Mouse (Mus musculus): ENCODE results near the gene Plxnb3. TPM values are rescaled to one million over a fixed set of nuclear protein-coding genes. Genes with fewer than 3 reads are reported as not detected.

Gene Plxnb3
- polyA plus RNA-seq, 1 experiment from 2014 or later, result 0.22 TPM

- Histone ChIP-seq H3K4me1 (replicated peaks; ENCODE audit: control insufficient read depth, insufficient read depth, low read length) (no peaks in the 10 kb centered on the region), H3K36me3 (ENCODE audit: control insufficient read depth, insufficient read depth) (peaks cover 2% of the 10 kb centered on the region; the same call in 1 of the 2 replicates), H3K9me3 (ENCODE audit: control insufficient read depth, low read length) (no peaks in the 10 kb centered on the region), H3K27me3 (replicated peaks; ENCODE audit: control insufficient read depth, insufficient read depth, low read length) (no peaks in the 10 kb centered on the region), H3K4me3 (replicated peaks; ENCODE audit: low read length) (no peak overlapping the region), H3K4me2 (ENCODE audit: low read length) (no peak overlapping the region), H3K9ac (replicated peaks; ENCODE audit: low read depth, low read length) (no peak overlapping the region), H3K27ac (ENCODE audit: low read length) (no peak overlapping the region)
- 69% methylated on average over 10 of the region's 10 CpGs for WGBS
- no peak; the same call in none of the 2 replicates for ATAC-seq
Measured at GRCm38 (mm10) chrX:73774802-73775483, 18.1 kb downstream of the Plxnb3 start.

GRCm38 (mm10) chrX:73782227-73782626 is 25.3 kb downstream of the Plxnb3 start:
- no peak for ATAC-seq
- H3K4me3 ChIP-seq (replicated peaks; ENCODE audit: low read length), result no peak overlapping the region
- no peak overlapping the region for H3K9ac ChIP-seq (replicated peaks; ENCODE audit: low read depth, low read length)
- no peaks in the 10 kb centered on the region for H3K27me3 ChIP-seq (replicated peaks; ENCODE audit: control insufficient read depth, insufficient read depth, low read length)
- peaks cover 4% of the 10 kb centered on the region; the same call in 1 of the 2 replicates for H3K36me3 ChIP-seq (ENCODE audit: control insufficient read depth, insufficient read depth)
- WGBS, result 85% methylated on average over 3 of the region's 3 CpGs
- H3K27ac ChIP-seq (ENCODE audit: low read length), result no peak overlapping the region
- no peak overlapping the region for H3K4me2 ChIP-seq (ENCODE audit: low read length)
- H3K4me1 ChIP-seq (replicated peaks; ENCODE audit: control insufficient read depth, insufficient read depth, low read length), result peaks cover 8% of the 10 kb centered on the region
- H3K9me3 ChIP-seq (ENCODE audit: control insufficient read depth, low read length), result no peaks in the 10 kb centered on the region

- Histone ChIP-seq H3K36me3 (ENCODE audit: control insufficient read depth, insufficient read depth) (no peaks in the 10 kb centered on the region), H3K27me3 (replicated peaks; ENCODE audit: control insufficient read depth, insufficient read depth, low read length) (no peaks in the 10 kb centered on the region), H3K4me2 (ENCODE audit: low read length) (peak overlapping the region; percentile 67), H3K27ac (ENCODE audit: low read length) (no peak overlapping the region; the same call in 1 of the 2 replicates), H3K9me3 (ENCODE audit: control insufficient read depth, low read length) (no peaks in the 10 kb centered on the region), H3K4me3 (replicated peaks; ENCODE audit: low read length) (peak overlapping the region; percentile 65), H3K4me1 (replicated peaks; ENCODE audit: control insufficient read depth, insufficient read depth, low read length) (peaks cover 21% of the 10 kb centered on the region), H3K9ac (replicated peaks; ENCODE audit: low read depth, low read length) (peak overlapping the region; percentile 69)
- no peak for ATAC-seq
Measured at GRCm38 (mm10) chrX:73785666-73786065, 28.8 kb downstream of the Plxnb3 start.

- no peaks in the 10 kb centered on the region for H3K27me3 ChIP-seq (replicated peaks; ENCODE audit: control insufficient read depth, insufficient read depth, low read length)
- peak within 1 kb of the TSS; percentile 77 for H3K9ac ChIP-seq (replicated peaks; ENCODE audit: low read depth, low read length)
- H3K4me2 ChIP-seq (ENCODE audit: low read length), result peak within 1 kb of the TSS; percentile 67
- no peaks in the 10 kb centered on the region for H3K9me3 ChIP-seq (ENCODE audit: control insufficient read depth, low read length)
- peak within 1 kb of the TSS; percentile 65 for H3K4me3 ChIP-seq (replicated peaks; ENCODE audit: low read length)
- ATAC-seq, result peak; percentile 98
- no peaks in the 10 kb centered on the region for H3K36me3 ChIP-seq (ENCODE audit: control insufficient read depth, insufficient read depth)
- H3K27ac ChIP-seq (ENCODE audit: low read length), result peak within 1 kb of the TSS; percentile 88
- WGBS, result 24% methylated on average over 40 of the region's 52 CpGs
- H3K4me1 ChIP-seq (replicated peaks; ENCODE audit: control insufficient read depth, insufficient read depth, low read length), result peaks cover 21% of the 10 kb centered on the region
Measured at GRCm38 (mm10) chrX:73786364-73787224, 29.7 kb downstream of the Plxnb3 start, which contains the start of the genes Idh3g and Ssr4. Gene Idh3g (minus strand): TSS chrX:73786897. Gene Ssr4 (plus strand): TSS chrX:73787028.

- Histone ChIP-seq H3K27me3 (replicated peaks; ENCODE audit: control insufficient read depth, insufficient read depth, low read length) (no peaks in the 10 kb centered on the region), H3K27ac (ENCODE audit: low read length) (peak overlapping the region; percentile 88), H3K9me3 (ENCODE audit: control insufficient read depth, low read length) (no peaks in the 10 kb centered on the region), H3K9ac (replicated peaks; ENCODE audit: low read depth, low read length) (peak overlapping the region; percentile 77), H3K4me3 (replicated peaks; ENCODE audit: low read length) (peak overlapping the region; percentile 65), H3K4me1 (replicated peaks; ENCODE audit: control insufficient read depth, insufficient read depth, low read length) (peaks cover 21% of the 10 kb centered on the region), H3K36me3 (ENCODE audit: control insufficient read depth, insufficient read depth) (no peaks in the 10 kb centered on the region), H3K4me2 (ENCODE audit: low read length) (peak overlapping the region; percentile 61)
- peak; percentile 35 for ATAC-seq
- WGBS, result 22% methylated on average over 21 of the region's 22 CpGs
Measured at GRCm38 (mm10) chrX:73787225-73787558, 30.3 kb downstream of the Plxnb3 start.

- Histone ChIP-seq H3K4me2 (ENCODE audit: low read length) (no peak overlapping the region; the same call in 1 of the 2 replicates), H3K27me3 (replicated peaks; ENCODE audit: control insufficient read depth, insufficient read depth, low read length) (no peaks in the 10 kb centered on the region), H3K4me1 (replicated peaks; ENCODE audit: control insufficient read depth, insufficient read depth, low read length) (peaks cover 21% of the 10 kb centered on the region), H3K4me3 (replicated peaks; ENCODE audit: low read length) (no peak overlapping the region), H3K27ac (ENCODE audit: low read length) (no peak overlapping the region), H3K36me3 (ENCODE audit: control insufficient read depth, insufficient read depth) (no peaks in the 10 kb centered on the region), H3K9me3 (ENCODE audit: control insufficient read depth, low read length) (no peaks in the 10 kb centered on the region), H3K9ac (replicated peaks; ENCODE audit: low read depth, low read length) (no peak overlapping the region)
- WGBS, result 88% methylated on average over 1 of the region's 1 CpGs
- no peak for ATAC-seq
Measured at GRCm38 (mm10) chrX:73788501-73788900, 31.6 kb downstream of the Plxnb3 start.

- Histone ChIP-seq H3K4me3 (replicated peaks; ENCODE audit: low read length) (no peak overlapping the region), H3K4me1 (replicated peaks; ENCODE audit: control insufficient read depth, insufficient read depth, low read length) (peaks cover 9% of the 10 kb centered on the region), H3K9ac (replicated peaks; ENCODE audit: low read depth, low read length) (no peak overlapping the region), H3K36me3 (ENCODE audit: control insufficient read depth, insufficient read depth) (no peaks in the 10 kb centered on the region), H3K27ac (ENCODE audit: low read length) (no peak overlapping the region), H3K4me2 (ENCODE audit: low read length) (no peak overlapping the region), H3K9me3 (ENCODE audit: control insufficient read depth, low read length) (no peaks in the 10 kb centered on the region), H3K27me3 (replicated peaks; ENCODE audit: control insufficient read depth, insufficient read depth, low read length) (no peaks in the 10 kb centered on the region)
- ATAC-seq, result no peak
Measured at GRCm38 (mm10) chrX:73793039-73793438, 36.1 kb downstream of the Plxnb3 start.

- ATAC-seq, result no peak
- WGBS, result 25% methylated on average over 1 of the region's 1 CpGs
Measured at GRCm38 (mm10) chrX:73793505-73793904, 36.6 kb downstream of the Plxnb3 start.

GRCm38 (mm10) chrX:73797511-73797910 is 40.6 kb downstream of the Plxnb3 start:
- Histone ChIP-seq H3K9me3 (ENCODE audit: control insufficient read depth, low read length) (no peaks in the 10 kb centered on the region), H3K4me2 (ENCODE audit: low read length) (no peak overlapping the region), H3K27me3 (replicated peaks; ENCODE audit: control insufficient read depth, insufficient read depth, low read length) (no peaks in the 10 kb centered on the region), H3K27ac (ENCODE audit: low read length) (no peak overlapping the region), H3K9ac (replicated peaks; ENCODE audit: low read depth, low read length) (no peak overlapping the region), H3K4me3 (replicated peaks; ENCODE audit: low read length) (no peak overlapping the region), H3K4me1 (replicated peaks; ENCODE audit: control insufficient read depth, insufficient read depth, low read length) (no peaks in the 10 kb centered on the region), H3K36me3 (ENCODE audit: control insufficient read depth, insufficient read depth) (no peaks in the 10 kb centered on the region)
- no peak for ATAC-seq
- WGBS, result 86% methylated on average over 2 of the region's 2 CpGs

More at GRCm38 (mm10) chrX:73793505-73793904, 36.6 kb downstream of the Plxnb3 start:
- H3K9me3 ChIP-seq (ENCODE audit: control insufficient read depth, low read length), result no peaks in the 10 kb centered on the region
- no peaks in the 10 kb centered on the region for H3K36me3 ChIP-seq (ENCODE audit: control insufficient read depth, insufficient read depth)
- no peak overlapping the region for H3K27ac ChIP-seq (ENCODE audit: low read length)
- H3K4me2 ChIP-seq (ENCODE audit: low read length), result no peak overlapping the region
- no peak overlapping the region for H3K9ac ChIP-seq (replicated peaks; ENCODE audit: low read depth, low read length)
- no peak overlapping the region for H3K4me3 ChIP-seq (replicated peaks; ENCODE audit: low read length)
- no peaks in the 10 kb centered on the region for H3K27me3 ChIP-seq (replicated peaks; ENCODE audit: control insufficient read depth, insufficient read depth, low read length)
- peaks cover 4% of the 10 kb centered on the region for H3K4me1 ChIP-seq (replicated peaks; ENCODE audit: control insufficient read depth, insufficient read depth, low read length)
